Mouse (Mus musculus) C2C12 (cell line): ENCODE data around the gene Nfasc. TPM values are rescaled to one million over a fixed set of nuclear protein-coding genes. Genes with fewer than 3 reads are reported as not detected.

Experiments used
- H3K27me3 ChIP-seq: one replicate; pipeline ENCODE4 v1.6.1; 2011; ENCODE audit not compliant: control insufficient read depth, insufficient read depth, insufficient read length
- H3K36me3 ChIP-seq: one replicate; pipeline ENCODE4 v1.6.1; 2011; ENCODE audit not compliant: control insufficient read depth, insufficient read depth
- H3K4me3 ChIP-seq: one replicate; pipeline ENCODE4 v1.5.1; 2011; ENCODE audit warnings: mild to moderate bottlenecking, control low read depth; ENCODE audit not compliant: poor library complexity, insufficient read depth, severe bottlenecking
- H3K79me2 ChIP-seq: one replicate; pipeline ENCODE4 v1.6.1; 2011; ENCODE audit not compliant: control insufficient read depth, insufficient read depth
- H3K79me3 ChIP-seq: one replicate; pipeline ENCODE4 v1.6.1; 2011; ENCODE audit warnings: low read depth, control low read depth
- H3ac ChIP-seq: one replicate; pipeline ENCODE3; 2011; ENCODE audit warnings: low read depth; ENCODE audit not compliant: control insufficient read depth, insufficient read length
- CEBPB ChIP-seq: IDR thresholded peaks from one replicate; pipeline ENCODE4 v1.6.1; 2011; ENCODE audit warnings: low read depth, mild to moderate bottlenecking, control low read depth, moderate library complexity
- CTCF ChIP-seq: IDR thresholded peaks from one replicate; pipeline ENCODE4 v1.5.1; 2011; ENCODE audit not compliant: control insufficient read depth, insufficient read depth, insufficient read length
- FOSL1 ChIP-seq: IDR thresholded peaks from one replicate; pipeline ENCODE4 v1.8.0; 2011; ENCODE audit warnings: mild to moderate bottlenecking, low read length; ENCODE audit not compliant: poor library complexity, insufficient read depth, severe bottlenecking
- MAX ChIP-seq: IDR thresholded peaks from one replicate; pipeline ENCODE4 v1.6.1; 2011; ENCODE audit warnings: mild to moderate bottlenecking, control low read depth
- MYOD1 ChIP-seq: IDR thresholded peaks from one replicate; pipeline ENCODE4 v1.6.1; 2011; ENCODE audit warnings: low read depth; ENCODE audit not compliant: control insufficient read depth, insufficient read length
- MYOG ChIP-seq: IDR thresholded peaks from one replicate; pipeline ENCODE4 v1.6.1; 2011; ENCODE audit not compliant: control insufficient read depth, insufficient read length; ENCODE audit errors: extremely low read depth
- USF1 ChIP-seq: IDR thresholded peaks from one replicate; pipeline ENCODE4 v1.6.1; 2011; ENCODE audit warnings: low read depth, mild to moderate bottlenecking, control low read depth, moderate library complexity
- polyA plus RNA-seq: library from polyadenylated mRNA; unstranded; fragments of >200 nt; fragmentation: generic; extraction: Trizol; gene quantifications from one replicate; pipeline ENCODE4 v1.2.1, GENCODE M21; 2012; ENCODE audit warnings: missing spikeins

Nfasc gene
- polyA plus RNA-seq, 1 experiment = not detected

GRCm38 (mm10) chr1:132722362-132722761, 19.2 kb downstream of the Nfasc start:
- no peaks in the 10 kb centered on the region for H3K79me2 ChIP-seq
- peaks cover 29% of the 10 kb centered on the region for H3K27me3 ChIP-seq
- H3ac ChIP-seq = no peak overlapping the region
- no peaks in the 10 kb centered on the region for H3K79me3 ChIP-seq
- TF ChIP-seq USF1 = no peak
- no peak for TF ChIP-seq CTCF
- TF ChIP-seq MAX = no peak
- no peak for TF ChIP-seq FOSL1
- no peaks in the 10 kb centered on the region for H3K36me3 ChIP-seq
- no peak overlapping the region for H3K4me3 ChIP-seq

- Histone ChIP-seq H3K27me3 (peaks cover 23% of the 10 kb centered on the region), H3K79me2 (no peaks in the 10 kb centered on the region), H3K36me3 (no peaks in the 10 kb centered on the region), H3K4me3 (no peak overlapping the region), H3K79me3 (no peaks in the 10 kb centered on the region), H3ac (no peak overlapping the region)
- TF ChIP-seq CTCF (no peak), FOSL1 (no peak), CEBPB (no peak), USF1 (no peak), MAX (no peak), MYOD1 (no peak), MYOG (no peak)
Observed at GRCm38 (mm10) chr1:132721266-132721665, 20.3 kb downstream of the Nfasc start.

GRCm38 (mm10) chr1:132718225-132718624, 23.4 kb downstream of the Nfasc start:
- Histone ChIP-seq H3K79me2 (no peaks in the 10 kb centered on the region), H3K27me3 (peaks cover 5% of the 10 kb centered on the region), H3ac (no peak overlapping the region), H3K79me3 (no peaks in the 10 kb centered on the region), H3K36me3 (no peaks in the 10 kb centered on the region), H3K4me3 (no peak overlapping the region)
- TF ChIP-seq MAX = no peak
- no peak for TF ChIP-seq CTCF
- TF ChIP-seq MYOD1 = no peak
- no peak for TF ChIP-seq USF1
- no peak for TF ChIP-seq CEBPB
- TF ChIP-seq MYOG = no peak
- TF ChIP-seq FOSL1 = no peak

DNA sequence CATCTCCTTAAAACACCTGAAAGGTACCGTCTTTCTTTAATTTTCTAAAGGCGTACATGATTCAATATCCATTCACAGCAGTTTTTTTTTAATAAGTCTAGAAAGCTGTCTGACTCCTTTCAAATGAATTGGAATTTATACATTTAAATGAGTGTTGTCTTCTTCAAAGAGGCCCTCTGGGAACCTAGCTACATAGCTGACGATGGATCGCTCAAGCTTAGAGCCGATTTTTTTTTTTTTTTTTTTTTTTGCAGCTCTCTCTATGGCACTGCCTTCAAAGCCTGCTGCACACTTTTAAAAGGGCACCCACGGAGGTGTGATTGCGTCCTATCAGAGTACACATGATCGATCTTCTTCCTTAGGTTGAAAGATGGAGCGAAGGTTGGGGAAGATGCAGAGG, 26.6 kb downstream of the Nfasc start:
- H3K4me3 ChIP-seq = no peak overlapping the region
- H3K79me2 ChIP-seq = no peaks in the 10 kb centered on the region
- peaks cover 19% of the 10 kb centered on the region for H3K27me3 ChIP-seq
- H3K36me3 ChIP-seq = no peaks in the 10 kb centered on the region
- TF ChIP-seq FOSL1 = no peak
- no peak for TF ChIP-seq CTCF
- no peak for TF ChIP-seq MYOG
- no peak for TF ChIP-seq MYOD1
- TF ChIP-seq CEBPB = no peak
- no peak for TF ChIP-seq USF1
- no peak overlapping the region for H3ac ChIP-seq
- H3K79me3 ChIP-seq = no peaks in the 10 kb centered on the region

DNA sequence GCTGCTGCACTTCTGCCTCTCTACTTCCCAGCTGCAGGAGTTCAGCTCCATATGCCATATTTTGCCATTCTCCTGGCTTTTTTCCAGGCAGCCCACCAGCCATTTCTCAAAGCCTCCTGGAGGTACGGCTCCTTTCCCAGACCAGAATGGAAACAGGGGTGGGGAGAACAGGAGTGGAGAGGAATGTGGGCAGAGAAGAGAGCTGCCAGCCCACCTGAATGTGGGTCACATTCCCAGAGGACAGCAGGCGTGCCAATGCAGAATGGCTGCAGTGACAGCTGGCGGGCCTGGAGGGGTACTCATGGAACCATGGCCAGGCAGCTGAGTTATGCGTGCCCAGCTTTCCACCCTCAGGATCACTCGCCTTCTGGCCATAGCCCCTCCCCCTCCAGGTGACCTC, 32.2 kb downstream of the Nfasc start:
- H3K36me3 ChIP-seq = no peaks in the 10 kb centered on the region
- TF ChIP-seq MYOD1 (no peak), MYOG (no peak), USF1 (no peak), FOSL1 (no peak), CEBPB (no peak), MAX (no peak), CTCF (no peak)
- H3ac ChIP-seq = no peak overlapping the region
- H3K4me3 ChIP-seq = no peak overlapping the region
- H3K27me3 ChIP-seq = peaks cover 44% of the 10 kb centered on the region
- H3K79me2 ChIP-seq = no peaks in the 10 kb centered on the region
- H3K79me3 ChIP-seq = no peaks in the 10 kb centered on the region

GRCm38 (mm10) chr1:132707301-132707700, 34.3 kb downstream of the Nfasc start:
- Histone ChIP-seq H3K27me3 (peaks cover 53% of the 10 kb centered on the region), H3ac (no peak overlapping the region), H3K4me3 (no peak overlapping the region), H3K36me3 (no peaks in the 10 kb centered on the region), H3K79me3 (no peaks in the 10 kb centered on the region), H3K79me2 (no peaks in the 10 kb centered on the region)
- TF ChIP-seq MAX (no peak), MYOG (no peak), USF1 (no peak), CEBPB (no peak), FOSL1 (no peak)

GRCm38 (mm10) chr1:132703467-132703866, 38.1 kb downstream of the Nfasc start:
- Histone ChIP-seq H3ac (no peak overlapping the region), H3K79me3 (no peaks in the 10 kb centered on the region), H3K36me3 (no peaks in the 10 kb centered on the region), H3K27me3 (peaks cover 37% of the 10 kb centered on the region), H3K4me3 (no peak overlapping the region), H3K79me2 (no peaks in the 10 kb centered on the region)
- no peak for TF ChIP-seq CTCF
- TF ChIP-seq USF1 = no peak
- no peak for TF ChIP-seq CEBPB
- TF ChIP-seq MYOG = no peak
- no peak for TF ChIP-seq MYOD1
- no peak for TF ChIP-seq FOSL1
- no peak for TF ChIP-seq MAX
